Mouse (Mus musculus): ENCODE measurements around the gene Traf6. TPM values are rescaled to one million over a fixed set of nuclear protein-coding genes. Genes with fewer than 3 reads are reported as not detected.

Gene Traf6
- polyA plus RNA-seq, 1 experiment from 2014 or later, result 8.6 TPM

DNA sequence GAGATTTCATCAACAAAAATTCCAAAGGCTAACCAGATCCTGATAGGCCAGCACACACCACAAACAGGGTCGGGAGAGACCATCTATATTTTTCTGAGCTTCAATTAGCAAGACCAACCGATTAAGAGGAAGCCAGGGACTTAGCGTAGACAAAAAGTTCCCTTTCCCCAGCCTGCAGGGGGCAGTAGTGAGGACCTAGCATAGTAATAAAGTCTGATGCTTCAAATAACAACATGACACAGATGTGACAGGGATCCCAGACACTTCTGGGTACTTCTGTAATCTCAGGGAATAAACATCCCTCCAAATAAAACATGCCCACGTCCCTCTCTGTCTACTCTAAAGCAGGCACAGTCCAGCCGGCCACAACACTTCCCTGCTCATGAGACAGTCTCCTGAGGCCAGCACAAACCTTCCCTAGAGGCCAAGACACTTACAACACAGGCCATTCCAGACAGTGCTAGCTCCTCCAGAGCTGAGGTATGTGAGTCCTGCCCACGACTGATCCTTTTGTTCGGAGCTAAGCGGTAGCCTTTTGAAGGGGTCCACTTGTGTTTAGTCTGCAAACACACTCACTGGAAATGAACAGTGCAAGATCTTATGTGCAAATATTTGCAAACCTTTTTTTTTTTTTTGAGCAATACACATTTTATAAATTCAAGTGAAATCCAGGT lies 37.6 kb downstream of the Traf6 start:
- H3K4me3 ChIP-seq (replicated peaks; ENCODE audit: low read depth, low read length), result no peak overlapping the region
- H3K9me3 ChIP-seq (replicated peaks; ENCODE audit: low read length), result no peaks in the 10 kb centered on the region
- no peaks in the 10 kb centered on the region for H3K4me1 ChIP-seq (replicated peaks; ENCODE audit: insufficient read depth, low read length)
- H3K9ac ChIP-seq (ENCODE audit: low read depth, low read length), result no peak overlapping the region
- H3K27ac ChIP-seq, result no peak overlapping the region
- H3K4me2 ChIP-seq (ENCODE audit: low read length), result no peak overlapping the region
- H3K36me3 ChIP-seq (ENCODE audit: insufficient read depth, low read length), result peaks cover 13% of the 10 kb centered on the region; the same call in 1 of the 2 replicates
- no peaks in the 10 kb centered on the region for H3K27me3 ChIP-seq (ENCODE audit: insufficient read depth, low read length)
- peak; percentile 31 for DNase-seq (ENCODE audit: low spot score)
- TF ChIP-seq CTCF (IDR thresholded peaks at IDR 0.05; ENCODE audit: low read depth), result peak; percentile 64
- 85% methylated on average over 8 of the region's 8 CpGs for WGBS
- no peak for ATAC-seq (replicated peaks; ENCODE audit: low FRiP score, low read depth)

DNA sequence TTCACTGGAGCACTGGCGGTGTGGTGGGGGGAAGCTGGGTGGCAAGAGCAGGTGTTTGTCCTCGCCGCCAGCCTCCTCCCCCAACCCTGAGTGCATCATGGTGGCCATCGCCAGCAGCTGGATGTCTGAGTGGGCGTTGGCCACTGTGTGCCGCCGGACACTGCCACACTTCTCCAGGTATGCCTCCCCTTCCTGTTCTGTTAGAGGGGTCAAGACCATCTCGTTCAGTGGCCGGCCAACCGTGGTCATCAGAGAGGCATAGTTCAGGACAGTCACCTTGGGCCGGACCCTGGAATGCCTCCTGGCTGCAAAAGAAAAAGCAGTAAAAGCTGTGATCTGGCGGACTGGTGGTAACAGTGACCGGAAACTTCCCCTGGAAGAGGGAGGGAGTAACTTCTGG lies 38.9 kb downstream of the Traf6 start:
- no peak overlapping the region for H3K4me2 ChIP-seq (ENCODE audit: low read length)
- H3K4me3 ChIP-seq (replicated peaks; ENCODE audit: low read depth, low read length), result no peak overlapping the region
- H3K9ac ChIP-seq (ENCODE audit: low read depth, low read length), result no peak overlapping the region
- H3K36me3 ChIP-seq (ENCODE audit: insufficient read depth, low read length), result peaks cover 17% of the 10 kb centered on the region; the same call in 1 of the 2 replicates
- TF ChIP-seq CTCF (IDR thresholded peaks at IDR 0.05; ENCODE audit: low read depth), result no peak
- no peak for ATAC-seq (replicated peaks; ENCODE audit: low FRiP score, low read depth)
- H3K27me3 ChIP-seq (ENCODE audit: insufficient read depth, low read length), result no peaks in the 10 kb centered on the region
- H3K4me1 ChIP-seq (replicated peaks; ENCODE audit: insufficient read depth, low read length), result no peaks in the 10 kb centered on the region
- H3K27ac ChIP-seq, result no peak overlapping the region
- 62% methylated on average over 13 of the region's 13 CpGs for WGBS
- no peak for DNase-seq (ENCODE audit: low spot score)
- H3K9me3 ChIP-seq (replicated peaks; ENCODE audit: low read length), result no peaks in the 10 kb centered on the region

DNA sequence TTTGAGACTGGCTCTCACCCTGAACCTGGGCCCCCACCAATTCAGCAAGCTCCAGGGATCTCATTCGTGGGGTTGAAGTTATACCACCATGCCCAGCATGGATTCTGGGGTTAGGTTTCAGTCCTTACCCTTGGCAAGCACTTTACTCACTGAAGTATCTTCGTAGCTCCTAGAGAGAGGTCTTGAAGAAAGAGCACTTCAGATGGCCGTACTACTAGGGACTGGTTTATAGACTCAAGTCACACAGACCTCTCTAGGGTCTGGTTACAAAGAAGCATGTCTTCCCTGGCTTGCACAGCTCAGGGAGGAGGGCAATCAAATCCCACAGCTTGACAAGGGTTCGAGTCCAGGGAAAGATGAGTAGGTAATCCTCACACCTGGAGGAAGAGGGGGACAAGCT lies 43.6 kb downstream of the Traf6 start:
- no peak for ATAC-seq (replicated peaks; ENCODE audit: low FRiP score, low read depth)
- DNase-seq (ENCODE audit: low spot score), result no peak
- TF ChIP-seq CTCF (IDR thresholded peaks at IDR 0.05; ENCODE audit: low read depth), result no peak
- Histone ChIP-seq H3K27me3 (ENCODE audit: insufficient read depth, low read length) (no peaks in the 10 kb centered on the region), H3K36me3 (ENCODE audit: insufficient read depth, low read length) (peaks cover 16% of the 10 kb centered on the region), H3K4me2 (ENCODE audit: low read length) (no peak overlapping the region), H3K4me3 (replicated peaks; ENCODE audit: low read depth, low read length) (no peak overlapping the region), H3K4me1 (replicated peaks; ENCODE audit: insufficient read depth, low read length) (0 out of 2 replicates have a peak, but pooled peaks cover 4% of the 10 kb centered on the region), H3K27ac (no peak overlapping the region), H3K9ac (ENCODE audit: low read depth, low read length) (no peak overlapping the region), H3K9me3 (replicated peaks; ENCODE audit: low read length) (no peaks in the 10 kb centered on the region)
- WGBS, result 81% methylated on average over 4 of the region's 4 CpGs

DNA sequence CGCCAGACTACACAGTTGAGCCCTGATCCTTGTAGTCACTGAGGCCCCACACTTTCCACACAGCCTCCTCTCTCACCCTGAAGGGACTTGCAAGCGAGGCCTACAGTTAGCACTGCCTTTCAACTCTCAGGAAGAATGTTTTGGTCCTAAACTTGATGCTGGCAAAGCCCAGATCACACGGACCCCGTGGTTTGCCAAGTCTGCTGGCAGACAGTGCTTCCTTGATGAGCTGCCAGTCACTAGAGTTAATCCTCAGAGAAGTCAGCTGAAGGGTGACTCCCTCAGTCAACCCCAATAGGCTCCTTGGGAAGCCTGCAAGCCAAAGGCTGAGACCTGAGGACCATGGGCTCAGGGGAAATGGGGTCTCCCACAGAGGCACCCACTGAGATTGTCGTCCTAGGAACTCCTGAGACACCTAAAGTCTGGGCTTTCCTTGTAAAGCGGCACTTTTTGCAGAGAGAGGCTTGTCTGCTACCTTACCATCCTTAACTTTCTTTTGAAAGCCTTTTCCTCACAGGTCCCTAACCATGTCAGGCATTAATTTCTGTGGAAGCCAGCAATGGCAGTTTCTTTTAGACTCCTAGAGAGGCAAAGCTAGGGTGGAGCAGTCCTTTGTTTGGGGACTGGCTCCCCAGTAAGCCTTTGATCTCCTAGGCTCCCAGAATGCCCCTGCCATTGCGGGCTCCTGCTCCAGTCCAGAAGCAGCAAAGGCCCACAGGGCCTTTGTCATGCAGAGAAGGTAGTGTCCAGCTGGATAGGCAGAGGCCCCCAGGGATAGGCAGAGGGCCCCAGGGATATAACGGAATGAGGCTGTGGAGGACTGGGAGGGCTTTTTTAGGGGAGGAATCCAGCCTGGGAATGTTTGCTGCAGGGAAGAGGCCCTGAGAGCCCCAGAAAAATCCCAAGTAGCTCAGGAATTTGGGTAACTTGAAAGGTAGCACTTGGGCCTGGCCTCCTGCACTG lies 44.4 kb downstream of the Traf6 start:
- Histone ChIP-seq H3K36me3 (ENCODE audit: insufficient read depth, low read length) (peaks cover 18% of the 10 kb centered on the region; the same call in 1 of the 2 replicates), H3K4me1 (replicated peaks; ENCODE audit: insufficient read depth, low read length) (0 out of 2 replicates have a peak, but pooled peaks cover 4% of the 10 kb centered on the region), H3K4me3 (replicated peaks; ENCODE audit: low read depth, low read length) (no peak overlapping the region), H3K27me3 (ENCODE audit: insufficient read depth, low read length) (no peaks in the 10 kb centered on the region), H3K27ac (peak overlapping the region; percentile 58; the same call in 1 of the 2 replicates), H3K9ac (ENCODE audit: low read depth, low read length) (no peak overlapping the region), H3K4me2 (ENCODE audit: low read length) (no peak overlapping the region), H3K9me3 (replicated peaks; ENCODE audit: low read length) (no peaks in the 10 kb centered on the region)
- no peak for ATAC-seq (replicated peaks; ENCODE audit: low FRiP score, low read depth)
- TF ChIP-seq CTCF (IDR thresholded peaks at IDR 0.05; ENCODE audit: low read depth), result no peak
- 61% methylated on average over 8 of the region's 8 CpGs for WGBS
- peak; percentile 60 for DNase-seq (ENCODE audit: low spot score)

DNA sequence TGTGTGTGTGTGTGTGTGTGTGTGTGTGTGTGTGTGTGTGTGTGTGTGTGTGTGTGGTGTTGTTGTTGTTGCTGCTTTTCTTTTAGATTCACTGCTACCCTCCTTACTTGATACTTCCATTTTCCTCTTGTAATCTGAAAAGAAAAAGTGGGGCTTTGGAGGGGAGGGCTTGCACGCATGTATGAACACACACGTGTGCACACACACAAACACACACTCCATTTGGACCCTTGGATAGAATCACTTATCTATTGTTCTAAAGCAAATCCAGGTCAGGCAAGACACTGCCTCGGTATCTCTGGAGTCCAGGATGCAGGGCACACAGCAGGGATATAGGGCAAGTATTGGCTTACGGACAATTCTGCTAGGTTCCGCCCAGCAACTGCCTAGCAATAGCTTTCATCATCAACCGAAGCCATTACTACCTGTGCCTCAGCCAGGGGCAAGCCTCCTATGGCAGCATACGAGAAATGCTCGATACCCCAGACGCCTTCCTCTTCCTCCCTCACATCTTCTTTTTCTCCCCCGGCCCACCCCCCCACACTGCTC lies 45.2 kb downstream of the Traf6 start:
- no peaks in the 10 kb centered on the region for H3K9me3 ChIP-seq (replicated peaks; ENCODE audit: low read length)
- DNase-seq (ENCODE audit: low spot score) (no peak), ATAC-seq (replicated peaks; ENCODE audit: low FRiP score, low read depth) (no peak)
- H3K27me3 ChIP-seq (ENCODE audit: insufficient read depth, low read length), result no peaks in the 10 kb centered on the region
- no peak overlapping the region for H3K9ac ChIP-seq (ENCODE audit: low read depth, low read length)
- TF ChIP-seq CTCF (IDR thresholded peaks at IDR 0.05; ENCODE audit: low read depth), result no peak
- H3K4me3 ChIP-seq (replicated peaks; ENCODE audit: low read depth, low read length), result no peak overlapping the region
- H3K27ac ChIP-seq, result no peak overlapping the region
- H3K36me3 ChIP-seq (ENCODE audit: insufficient read depth, low read length), result peaks cover 22% of the 10 kb centered on the region; the same call in 1 of the 2 replicates
- no peak overlapping the region for H3K4me2 ChIP-seq (ENCODE audit: low read length)
- 0 out of 2 replicates have a peak, but pooled peaks cover 4% of the 10 kb centered on the region for H3K4me1 ChIP-seq (replicated peaks; ENCODE audit: insufficient read depth, low read length)
- WGBS, result 66% methylated on average over 10 of the region's 10 CpGs

DNA sequence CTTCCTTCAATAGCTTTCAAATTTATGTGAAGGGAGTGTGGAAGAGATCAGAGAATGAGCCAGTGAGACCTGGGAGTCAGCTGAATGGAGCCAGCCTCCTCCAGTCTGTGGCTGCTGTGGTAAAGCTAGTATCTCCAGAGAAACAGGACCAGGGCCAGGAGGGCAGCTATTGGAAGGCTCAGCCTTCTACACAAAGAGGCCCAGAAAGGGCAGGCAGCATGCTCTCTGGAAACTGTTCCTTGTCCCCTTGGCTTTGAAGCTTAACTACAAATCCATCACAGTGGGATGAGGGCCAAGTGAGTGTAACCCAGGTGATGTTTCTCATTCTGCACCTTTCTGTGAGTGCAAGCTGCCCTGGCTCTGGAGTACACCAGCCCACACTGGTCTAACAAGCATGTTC lies 49.6 kb downstream of the Traf6 start:
- DNase-seq (ENCODE audit: low spot score) (no peak), ATAC-seq (replicated peaks; ENCODE audit: low FRiP score, low read depth) (no peak)
- Histone ChIP-seq H3K27me3 (ENCODE audit: insufficient read depth, low read length) (no peaks in the 10 kb centered on the region), H3K36me3 (ENCODE audit: insufficient read depth, low read length) (peaks cover 39% of the 10 kb centered on the region; the same call in 1 of the 2 replicates), H3K27ac (no peak overlapping the region), H3K4me3 (replicated peaks; ENCODE audit: low read depth, low read length) (no peak overlapping the region), H3K4me2 (ENCODE audit: low read length) (no peak overlapping the region), H3K9me3 (replicated peaks; ENCODE audit: low read length) (no peaks in the 10 kb centered on the region), H3K4me1 (replicated peaks; ENCODE audit: insufficient read depth, low read length) (0 out of 2 replicates have a peak, but pooled peaks cover 4% of the 10 kb centered on the region), H3K9ac (ENCODE audit: low read depth, low read length) (no peak overlapping the region)
- no peak for TF ChIP-seq CTCF (IDR thresholded peaks at IDR 0.05; ENCODE audit: low read depth)

Data from kidney, postnatal 0 days (tissue).